26 mouse cellular contexts compared by ENCODE assay signal in the genomic region with DNA sequence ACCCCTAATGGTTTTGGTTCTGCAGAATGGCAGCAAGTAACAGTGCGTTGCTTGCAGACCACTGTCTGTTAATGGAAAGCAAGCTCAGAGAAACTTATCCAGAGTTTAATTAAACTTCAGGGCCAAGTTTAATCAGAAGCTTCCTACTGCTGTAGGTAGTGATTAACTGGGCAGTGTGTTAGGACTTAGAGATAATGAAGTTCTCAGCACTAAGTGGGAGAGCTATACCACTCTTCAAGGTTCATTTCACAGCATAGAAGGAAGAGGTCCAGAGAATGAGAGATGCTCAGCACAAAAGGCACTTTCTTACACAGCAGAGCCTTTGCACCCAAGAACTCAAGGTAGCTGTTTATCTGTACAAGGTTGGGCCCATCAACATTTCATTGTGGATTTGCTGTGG.
"Had no signal": no experiment of that assay in that cellular context is flagged by ENCODE, and none has a peak within 500 bp of the region (broad histone marks: within the 10 kb centered on the region; RNA-seq: fewer than 3 reads in every experiment).

No protein-coding gene starts in this region.

- ATAC-seq: intestine, embryonic 15.5 days; liver, embryonic 12.5 days; midbrain, embryonic 13.5 days; midbrain, embryonic 16.5 days had no signal

- H3K4me1 ChIP-seq: intestine, embryonic 15.5 days; limb, embryonic 10.5 days; limb, embryonic 13.5 days; lung, embryonic 15.5 days; midbrain, embryonic 10.5 days; midbrain, embryonic 13.5 days; neural tube, embryonic 12.5 days had no signal

- H3K27me3 ChIP-seq: intestine, embryonic 15.5 days; limb, embryonic 13.5 days; liver, embryonic 12.5 days; liver, embryonic 15.5 days; lung, embryonic 15.5 days; megakaryocyte, embryonic 14.5 days; midbrain, embryonic 13.5 days; neural tube, embryonic 12.5 days had no signal

- H3K27ac ChIP-seq: intestine, embryonic 15.5 days; layer of hippocampus, adult 2 months; limb, embryonic 10.5 days; limb, embryonic 13.5 days; liver, embryonic 12.5 days; liver, embryonic 15.5 days; lung, embryonic 15.5 days; midbrain, embryonic 10.5 days; midbrain, embryonic 13.5 days; neural tube, embryonic 12.5 days; stomach, postnatal 0 days had no signal

- H3K4me3 ChIP-seq: intestine, embryonic 15.5 days; layer of hippocampus, adult 2 months; limb, embryonic 10.5 days; limb, embryonic 13.5 days; liver, embryonic 12.5 days; liver, embryonic 15.5 days; lung, embryonic 15.5 days; megakaryocyte, embryonic 14.5 days; midbrain, embryonic 10.5 days; midbrain, embryonic 13.5 days; neural tube, embryonic 12.5 days had no signal

- DNase-seq: kidney, adult 11 months; kidney, adult 9 months; layer of hippocampus, adult 9-11 months; liver; lung, adult 18-20 months; lung, postnatal 10 days; lung, postnatal 36 days; right cerebral cortex, adult 18-20 months; right cerebral cortex, postnatal 14 days; right cerebral cortex, postnatal 4 days; thymus, adult 2 months; thymus, postnatal 14 days; thymus, postnatal 4 days had no signal

- H3K9ac ChIP-seq: intestine, embryonic 15.5 days; limb, embryonic 13.5 days; liver, embryonic 12.5 days; liver, embryonic 15.5 days; lung, embryonic 15.5 days; midbrain, embryonic 13.5 days; neural tube, embryonic 12.5 days had no signal

- H3K9me3 ChIP-seq: intestine, embryonic 15.5 days; limb, embryonic 10.5 days; limb, embryonic 13.5 days; liver, embryonic 12.5 days; liver, embryonic 15.5 days; lung, embryonic 15.5 days; megakaryocyte, embryonic 14.5 days; midbrain, embryonic 10.5 days; midbrain, embryonic 13.5 days; neural tube, embryonic 12.5 days had no signal

- H3K4me2 ChIP-seq: intestine, embryonic 15.5 days; limb, embryonic 13.5 days; liver, embryonic 12.5 days; liver, embryonic 15.5 days; lung, embryonic 15.5 days; midbrain, embryonic 13.5 days; neural tube, embryonic 12.5 days had no signal
